Mouse (Mus musculus) stomach, postnatal 0 days (tissue): ENCODE measurements at regions not wholly inside any gene's neighbourhood (a gene's known extent, or its start where the extent isn't known, plus 50 kb on each side); places are given as distances from the start of the nearest gene placed in this dataset.

Experiments used
- ATAC-seq: fragments of 200-750 bp; cut with Nextera tagmentation; 2 replicates; pipeline ENCODE4 v1.8.0; 2017; ENCODE audit not compliant: low FRiP score, low TSS enrichment
- DNase-seq: peaks from one replicate; pipeline ENCODE4 v3.0.0-alpha.2; 2016; ENCODE audit warnings: low spot score
- H3K27ac ChIP-seq: fragments of 300-500 bp; sonication (generic); replicated peaks from 2 replicates; pipeline ENCODE4 v1.5.1; 2014; ENCODE audit warnings: mild to moderate bottlenecking, control low read depth
- H3K27me3 ChIP-seq: fragments of 300-500 bp; sonication (generic); 2 replicates; pipeline ENCODE4 v1.6.1; 2014; ENCODE audit warnings: low read length; ENCODE audit not compliant: control insufficient read depth, insufficient read depth
- H3K36me3 ChIP-seq: fragments of 300-500 bp; sonication (generic); 2 replicates; pipeline ENCODE4 v1.6.1; 2014; ENCODE audit warnings: low read length, mixed read lengths; ENCODE audit not compliant: control insufficient read depth, insufficient read depth
- H3K4me1 ChIP-seq: fragments of 300-500 bp; sonication (generic); replicated peaks from 2 replicates; pipeline ENCODE4 v1.6.1; 2014; ENCODE audit warnings: antibody characterized with exemption; ENCODE audit not compliant: control insufficient read depth, insufficient read depth
- H3K4me2 ChIP-seq: fragments of 300-500 bp; sonication (generic); replicated peaks from 2 replicates; pipeline ENCODE4 v1.6.1; 2014; ENCODE audit warnings: low read depth, mild to moderate bottlenecking, control low read depth, moderate library complexity
- H3K4me3 ChIP-seq: fragments of 300-500 bp; sonication (generic); 2 replicates; pipeline ENCODE4 v1.5.1; 2014; ENCODE audit warnings: low read depth, low read length, control low read depth
- H3K9ac ChIP-seq: fragments of 300-500 bp; sonication (generic); 2 replicates; pipeline ENCODE4 v1.6.1; 2014; ENCODE audit warnings: mild to moderate bottlenecking, low read length, control low read depth, mixed read lengths
- H3K9me3 ChIP-seq: fragments of 300-500 bp; sonication (generic); 2 replicates; pipeline ENCODE4 v1.6.1; 2016; ENCODE audit warnings: low read length; ENCODE audit not compliant: control insufficient read depth
- CTCF ChIP-seq: IDR thresholded peaks from 2 replicates; pipeline ENCODE4 v1.5.1; 2016; ENCODE audit warnings: antibody characterized with exemption, low read depth, mild to moderate bottlenecking, moderate library complexity
- EP300 ChIP-seq: optimal IDR thresholded peaks from 2 replicates; pipeline ENCODE3; 2016; ENCODE audit warnings: antibody characterized with exemption
- WGBS: fragments of 180-500 bp; shearing (Covaris S2); extraction: QIAGEN DNeasy Blood & Tissue Kit; methylation state at CpG from one replicate; pipeline ENCODE4 v1.1.7; 2014; 5-methylcytosine and 5-hydroxymethylcytosine counted together

GRCm38 (mm10) chr5:76067881-76068280 lies 72.2 kb upstream of the Srd5a3 start:
- DNase-seq (no peak), ATAC-seq (no peak)
- H3K27ac ChIP-seq: no peak overlapping the region
- H3K4me3 ChIP-seq: no peak overlapping the region
- no peaks in the 10 kb centered on the region for H3K4me1 ChIP-seq
- H3K9me3 ChIP-seq: no peaks in the 10 kb centered on the region
- H3K36me3 ChIP-seq: no peaks in the 10 kb centered on the region
- H3K4me2 ChIP-seq: no peak overlapping the region
- TF ChIP-seq CTCF (no peak), EP300 (no peak)
- 45% methylated on average over 3 of the region's 3 CpGs for WGBS
- no peaks in the 10 kb centered on the region for H3K27me3 ChIP-seq
- no peak overlapping the region for H3K9ac ChIP-seq

DNA sequence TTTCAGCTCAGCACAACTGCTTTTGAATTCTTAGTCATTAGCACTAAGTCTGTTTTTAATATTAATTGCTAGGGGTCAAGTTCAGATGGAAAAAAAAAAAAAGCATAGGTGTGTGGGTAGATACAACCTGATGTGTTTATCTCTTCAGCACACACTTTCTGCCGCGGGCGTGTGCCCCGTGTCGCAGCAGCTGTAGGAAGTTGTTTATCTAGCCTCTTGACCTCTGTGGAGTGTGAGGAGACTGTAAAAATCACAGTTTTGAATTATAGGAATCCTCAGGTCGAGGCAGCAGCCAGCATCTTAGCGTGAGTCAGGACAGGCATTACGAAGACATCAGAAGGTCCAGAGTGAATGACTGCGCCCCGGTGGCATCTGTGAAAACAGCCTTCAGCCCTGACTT lies 72.8 kb upstream of the Srd5a3 start:
- no peak overlapping the region for H3K27ac ChIP-seq
- no peaks in the 10 kb centered on the region for H3K27me3 ChIP-seq
- no peak for DNase-seq
- no peaks in the 10 kb centered on the region for H3K4me1 ChIP-seq
- H3K9ac ChIP-seq: no peak overlapping the region
- no peak overlapping the region for H3K4me3 ChIP-seq
- no peak overlapping the region for H3K4me2 ChIP-seq
- TF ChIP-seq CTCF: no peak
- no peak for TF ChIP-seq EP300
- no peaks in the 10 kb centered on the region for H3K9me3 ChIP-seq
- ATAC-seq: no peak
- no peaks in the 10 kb centered on the region for H3K36me3 ChIP-seq
- WGBS: 19% methylated on average over 10 of the region's 10 CpGs

DNA sequence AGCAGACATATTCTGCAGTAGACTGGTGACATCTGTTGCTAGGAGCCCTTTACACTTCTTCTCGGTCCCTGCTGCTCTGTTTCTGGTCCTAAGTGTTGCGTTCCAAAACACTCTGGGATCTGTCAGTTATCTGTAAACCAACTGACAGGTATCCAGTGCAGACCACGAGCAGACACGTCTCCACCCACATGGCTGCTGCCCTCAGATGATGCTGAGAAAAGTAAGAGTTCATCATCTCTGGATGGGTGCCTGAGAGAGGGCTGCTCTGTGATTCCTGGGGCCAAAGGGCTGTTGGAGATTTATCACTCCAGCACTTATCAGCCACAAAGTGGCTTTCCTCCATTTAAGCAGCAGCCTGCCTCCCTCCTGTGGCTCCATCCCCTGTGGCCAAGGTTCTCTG lies 74.3 kb upstream of the Srd5a3 start:
- ATAC-seq (no peak), DNase-seq (no peak)
- Histone ChIP-seq H3K4me2 (no peak overlapping the region), H3K4me3 (no peak overlapping the region), H3K9ac (no peak overlapping the region), H3K36me3 (no peaks in the 10 kb centered on the region), H3K27me3 (no peaks in the 10 kb centered on the region), H3K4me1 (no peaks in the 10 kb centered on the region), H3K27ac (no peak overlapping the region), H3K9me3 (no peaks in the 10 kb centered on the region)
- WGBS: 44% methylated on average over 4 of the region's 4 CpGs
- no peak for TF ChIP-seq EP300
- TF ChIP-seq CTCF: no peak

DNA sequence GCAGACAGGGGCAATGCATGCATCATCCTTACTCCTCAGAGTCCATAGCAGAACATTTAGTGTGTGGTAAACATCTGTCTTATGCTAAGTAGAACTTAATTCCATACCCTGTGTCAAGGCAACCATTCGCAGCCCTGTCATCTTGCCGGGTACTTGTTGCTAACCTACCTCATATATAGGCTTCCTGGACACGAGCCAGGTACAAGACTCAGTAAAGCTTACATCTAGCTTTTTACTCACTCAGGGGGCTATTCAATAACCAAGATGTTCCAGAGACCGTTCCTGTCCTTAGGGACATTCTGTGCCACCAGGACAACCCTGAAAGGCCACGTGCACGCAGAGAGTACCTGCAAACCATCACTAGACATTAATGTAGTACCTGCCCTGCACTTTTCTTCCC lies 74.8 kb upstream of the Srd5a3 start:
- DNase-seq (no peak), ATAC-seq (no peak)
- H3K9me3 ChIP-seq: no peaks in the 10 kb centered on the region
- H3K9ac ChIP-seq: no peak overlapping the region
- no peaks in the 10 kb centered on the region for H3K36me3 ChIP-seq
- 56% methylated on average over 6 of the region's 6 CpGs for WGBS
- H3K27ac ChIP-seq: no peak overlapping the region
- no peak overlapping the region for H3K4me3 ChIP-seq
- no peak for TF ChIP-seq EP300
- no peak for TF ChIP-seq CTCF
- H3K27me3 ChIP-seq: no peaks in the 10 kb centered on the region
- no peaks in the 10 kb centered on the region for H3K4me1 ChIP-seq
- H3K4me2 ChIP-seq: no peak overlapping the region

DNA sequence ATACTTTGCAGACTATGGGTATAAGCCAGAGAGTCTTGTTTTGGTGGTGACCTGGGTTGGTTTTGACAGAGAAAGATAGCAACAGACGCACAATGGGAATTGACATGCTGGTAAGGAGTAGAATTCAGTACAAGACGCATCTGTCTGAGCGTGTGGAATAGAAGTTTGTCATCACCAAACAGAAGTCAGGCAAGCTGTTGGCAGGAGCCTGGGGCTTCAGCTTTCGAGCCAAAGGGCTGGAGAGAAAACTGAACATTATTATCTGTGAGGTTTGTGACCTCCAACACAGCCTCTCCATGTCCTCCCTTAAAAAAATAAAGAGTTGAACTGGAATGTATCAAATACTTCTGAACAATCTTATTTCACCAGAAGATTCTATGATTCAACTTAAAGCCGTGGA lies 75.4 kb upstream of the Srd5a3 start:
- Histone ChIP-seq H3K27ac (no peak overlapping the region), H3K9me3 (no peaks in the 10 kb centered on the region), H3K4me2 (no peak overlapping the region), H3K27me3 (no peaks in the 10 kb centered on the region), H3K4me1 (no peaks in the 10 kb centered on the region), H3K9ac (no peak overlapping the region), H3K4me3 (no peak overlapping the region), H3K36me3 (no peaks in the 10 kb centered on the region)
- no peak for TF ChIP-seq EP300
- TF ChIP-seq CTCF: no peak
- 46% methylated on average over 5 of the region's 5 CpGs for WGBS
- no peak for DNase-seq
- no peak for ATAC-seq

GRCm38 (mm10) chr5:76063473-76063872 lies 76.6 kb upstream of the Srd5a3 start:
- no peak overlapping the region for H3K4me3 ChIP-seq
- no peak overlapping the region for H3K4me2 ChIP-seq
- no peak overlapping the region for H3K27ac ChIP-seq
- 41% methylated on average over 6 of the region's 6 CpGs for WGBS
- H3K36me3 ChIP-seq: no peaks in the 10 kb centered on the region
- TF ChIP-seq CTCF: no peak
- no peak for ATAC-seq
- H3K9me3 ChIP-seq: no peaks in the 10 kb centered on the region
- no peak for DNase-seq
- no peaks in the 10 kb centered on the region for H3K4me1 ChIP-seq
- H3K9ac ChIP-seq: no peak overlapping the region
- no peaks in the 10 kb centered on the region for H3K27me3 ChIP-seq
